Mouse (Mus musculus) right cerebral cortex, postnatal 25 days (tissue): ENCODE measurements around the gene Phtf2.

Source experiments
- DNase-seq: peaks from one replicate; pipeline ENCODE4 v3.0.0; 2022

Phtf2 gene

GRCm38 (mm10) chr5:20881915-20882800, at the start of gene Phtf2, which contains the start of gene Tmem60:
Gene Phtf2, minus strand, starts transcription at chr5:20882124.
Gene Tmem60, plus strand, starts transcription at chr5:20882191.
- DNase-seq, result peak; percentile 99

GRCm38 (mm10) chr5:20931300-20931699, 49.4 kb upstream of the Phtf2 start:
- DNase-seq, result no peak

GRCm38 (mm10) chr5:20930430-20930829, 48.5 kb upstream of the Phtf2 start:
- DNase-seq, result no peak

- no peak for DNase-seq
Measured at GRCm38 (mm10) chr5:20929669-20930151, 47.8 kb upstream of the Phtf2 start.

GRCm38 (mm10) chr5:20925451-20925850, 43.5 kb upstream of the Phtf2 start:
- DNase-seq, result no peak

- DNase-seq, result no peak
Measured at GRCm38 (mm10) chr5:20924608-20925007, 42.7 kb upstream of the Phtf2 start.

- DNase-seq, result no peak
Measured at GRCm38 (mm10) chr5:20919566-20919965, 37.6 kb upstream of the Phtf2 start.

- DNase-seq, result no peak
Measured at GRCm38 (mm10) chr5:20918967-20919366, 37.0 kb upstream of the Phtf2 start.

- DNase-seq, result peak; percentile 49
Measured at GRCm38 (mm10) chr5:20913372-20914275, 31.7 kb upstream of the Phtf2 start.

- DNase-seq, result no peak
Measured at GRCm38 (mm10) chr5:20911741-20912140, 29.8 kb upstream of the Phtf2 start.

- DNase-seq, result no peak
Measured at GRCm38 (mm10) chr5:20906191-20906590, 24.3 kb upstream of the Phtf2 start.

GRCm38 (mm10) chr5:20905437-20905836, 23.5 kb upstream of the Phtf2 start:
- no peak for DNase-seq

- no peak for DNase-seq
Measured at GRCm38 (mm10) chr5:20904647-20905046, 22.7 kb upstream of the Phtf2 start.

GRCm38 (mm10) chr5:20897446-20898167, 15.7 kb upstream of the Phtf2 start:
- DNase-seq, result no peak

- DNase-seq, result no peak
Measured at GRCm38 (mm10) chr5:20884036-20884620, 2.2 kb upstream of the Phtf2 start.

- peak; percentile 54 for DNase-seq
Measured at GRCm38 (mm10) chr5:20880797-20881775, 838 bp downstream of the Phtf2 start.

- DNase-seq, result no peak
Measured at GRCm38 (mm10) chr5:20880386-20880785, 1.5 kb downstream of the Phtf2 start.

- DNase-seq, result no peak
Measured at GRCm38 (mm10) chr5:20876934-20877426, 4.9 kb downstream of the Phtf2 start.

- no peak for DNase-seq
Measured at GRCm38 (mm10) chr5:20873146-20873545, 8.8 kb downstream of the Phtf2 start.

- DNase-seq, result no peak
Measured at GRCm38 (mm10) chr5:20865193-20865755, 16.6 kb downstream of the Phtf2 start.
